Mouse (Mus musculus) megakaryocyte progenitor cell, adult 5-6 weeks (primary cell): ENCODE measurements around the gene Obscn. TPM values are rescaled to one million over a fixed set of nuclear protein-coding genes. Genes with fewer than 3 reads are reported as not detected.

Source experiments
- ATAC-seq: replicated peaks from 2 replicates; pipeline ENCODE4 v1.8.0; 2016; ENCODE audit warnings: mild to moderate bottlenecking, moderate TSS enrichment, inconsistent platforms; ENCODE audit not compliant: poor library complexity
- total RNA-seq, 2 experiments: library from RNA; stranded (forward) in 1 of 2; stranded (reverse) in 1 of 2; fragments of 157-497, 149-512 nt in 1 of 2; fragments of 200-1000 nt in 1 of 2; gene quantifications; 2 replicates each; pipeline versions ENCODE4 v1.2.3 to v1.2.4; 2015 to 2017

The Obscn gene
- total RNA-seq, 2 experiments from 2014 or later: 0.07 TPM; not detected in 1

DNA sequence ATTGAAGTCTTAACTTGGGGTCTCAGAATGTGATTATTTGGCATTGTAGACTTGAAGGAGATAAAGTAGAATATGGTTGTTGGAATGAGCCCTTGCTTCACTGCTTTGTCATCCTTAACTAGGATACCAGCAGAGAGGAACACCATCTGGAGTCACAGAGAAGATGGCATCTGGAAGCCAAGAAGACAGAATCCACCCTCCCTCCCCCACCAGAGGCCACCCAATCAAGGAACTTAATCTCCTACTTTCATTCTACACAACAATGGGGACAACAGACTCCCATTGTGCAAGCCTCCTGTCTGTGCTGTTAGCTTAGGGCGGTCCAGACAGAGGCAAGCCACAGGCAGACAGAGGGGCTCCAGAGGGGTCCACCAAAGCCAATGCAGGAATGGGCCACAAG lies 67.8 kb downstream of the Obscn start:
- ATAC-seq: no peak

DNA sequence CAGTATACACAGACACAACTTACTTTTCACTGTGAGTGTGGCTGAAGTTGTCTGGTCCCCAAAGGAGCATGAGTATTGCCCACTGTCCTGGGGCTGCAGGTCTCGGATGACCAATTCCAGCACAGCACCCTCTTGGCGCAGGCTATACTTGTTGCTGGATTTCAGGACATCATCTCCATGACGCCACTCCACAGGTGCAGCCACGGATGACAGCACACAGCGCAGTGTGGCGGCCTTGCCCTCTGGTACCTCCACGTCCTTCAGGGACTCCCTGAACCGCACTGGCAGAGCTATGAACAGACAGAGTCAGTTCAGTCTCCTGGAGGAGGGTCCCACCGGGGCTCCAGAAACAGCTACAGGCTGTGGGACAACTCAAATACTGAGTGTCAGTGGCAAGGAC lies 68.3 kb downstream of the Obscn start:
- ATAC-seq: no peak

DNA sequence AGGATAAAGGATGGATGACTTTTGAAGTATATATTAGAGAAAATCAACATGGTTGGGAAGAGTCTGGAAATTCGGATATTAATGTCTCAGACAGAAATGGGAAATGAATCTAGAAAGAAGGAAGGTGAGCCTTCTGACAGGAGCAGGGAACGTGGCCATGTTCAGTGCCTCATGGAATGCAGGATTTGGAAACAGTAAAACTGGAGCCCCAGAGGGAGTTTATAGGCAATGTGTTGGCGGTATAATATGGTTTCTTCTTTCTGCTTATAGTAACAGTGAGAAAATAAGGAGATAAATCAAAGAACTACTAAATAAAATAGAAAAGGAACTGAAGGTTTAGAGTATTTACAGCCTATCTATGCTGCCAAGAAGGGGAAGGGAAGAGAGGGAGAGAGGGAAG lies 78.2 kb downstream of the Obscn start:
- ATAC-seq: no peak

DNA sequence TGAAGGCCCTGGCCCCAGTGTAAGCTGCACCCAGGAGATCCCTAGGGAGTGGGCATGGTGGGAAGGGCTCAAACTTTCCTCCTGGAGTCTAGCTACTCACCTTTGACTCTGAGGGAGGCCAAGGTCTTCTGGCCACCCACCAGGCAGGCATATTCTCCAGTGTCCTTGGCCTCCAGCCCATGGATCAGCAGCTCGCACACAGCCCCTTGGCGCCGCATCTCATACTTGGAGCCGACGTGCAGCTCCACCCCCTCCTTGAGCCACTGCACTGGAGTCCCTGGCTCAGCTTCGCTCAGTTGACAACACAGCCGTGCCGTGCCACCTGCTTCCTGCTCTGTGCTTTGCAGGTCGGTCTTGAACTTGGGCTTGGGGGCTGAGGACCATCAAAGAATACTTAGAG lies 85.2 kb downstream of the Obscn start:
- no peak for ATAC-seq

DNA sequence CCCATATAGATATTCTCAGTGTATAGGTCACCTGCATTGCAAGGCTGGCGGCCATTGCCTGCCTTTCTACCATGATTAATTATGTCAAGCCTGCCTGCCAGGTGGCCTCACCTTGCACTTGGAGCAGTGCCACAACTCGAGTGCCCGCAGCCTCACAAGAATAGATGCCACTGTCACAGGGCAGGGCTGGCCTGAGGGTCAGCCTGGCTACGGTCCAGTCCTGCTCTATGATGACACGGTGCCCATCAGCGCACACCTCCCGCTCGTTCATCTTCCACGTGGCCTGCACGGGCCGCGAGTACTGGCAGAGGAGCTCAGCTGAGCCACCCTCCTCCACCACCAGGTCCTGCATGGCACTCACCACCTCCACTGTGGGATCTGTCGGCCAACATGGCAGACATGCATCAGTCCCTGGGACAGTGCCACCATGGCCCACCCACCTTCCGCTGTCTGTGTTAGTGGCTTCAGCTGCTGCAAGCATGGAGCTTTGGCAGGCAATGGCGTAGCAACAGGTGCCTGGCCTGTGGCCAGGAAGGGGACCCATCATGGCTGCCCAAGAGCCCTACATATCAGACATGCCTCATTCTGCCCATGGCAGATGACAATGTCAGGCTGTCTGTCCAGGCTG lies 91.4 kb downstream of the Obscn start:
- no peak for ATAC-seq

DNA sequence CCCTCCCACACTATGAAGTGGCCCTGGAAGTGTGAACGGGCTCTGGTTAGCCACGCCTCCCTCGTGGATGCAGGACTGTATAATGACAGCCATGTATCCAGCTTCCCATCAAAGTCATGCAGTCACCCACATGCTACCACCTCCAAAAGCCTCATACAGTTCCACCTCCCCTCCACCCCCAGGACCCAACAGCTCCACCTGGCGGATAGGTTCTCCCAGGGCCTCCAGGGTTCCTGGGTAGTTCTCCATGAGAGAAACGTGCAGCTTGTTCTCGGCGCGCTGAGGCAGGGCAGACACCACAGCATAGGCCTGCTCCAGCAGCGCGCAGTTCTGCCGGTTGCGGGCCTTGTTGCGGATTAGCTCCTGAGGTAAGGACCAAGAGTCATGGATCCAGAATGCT lies 107.2 kb downstream of the Obscn start:
- 0 out of 2 replicates have a peak, but pooled peaks have one; percentile 20 for ATAC-seq

DNA sequence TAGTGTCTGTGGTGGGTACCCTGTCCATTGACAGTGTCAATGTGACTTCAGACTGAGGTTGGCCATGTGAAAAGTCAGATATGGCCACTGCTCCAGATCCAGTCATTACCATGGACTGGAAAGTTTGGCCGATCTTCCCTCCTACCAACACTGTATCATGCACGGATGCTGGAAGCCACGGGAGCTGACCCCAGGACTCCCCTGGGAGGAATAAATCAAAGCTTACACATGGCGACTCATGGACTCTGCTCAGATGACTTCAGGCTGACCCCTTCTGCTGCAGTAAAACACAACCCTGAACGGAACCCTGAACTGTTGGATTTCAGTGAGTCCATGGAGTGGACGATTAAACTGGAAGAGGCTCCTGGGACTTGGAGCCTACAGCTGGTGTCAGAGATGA lies 109.8 kb downstream of the Obscn start:
- ATAC-seq: no peak

DNA sequence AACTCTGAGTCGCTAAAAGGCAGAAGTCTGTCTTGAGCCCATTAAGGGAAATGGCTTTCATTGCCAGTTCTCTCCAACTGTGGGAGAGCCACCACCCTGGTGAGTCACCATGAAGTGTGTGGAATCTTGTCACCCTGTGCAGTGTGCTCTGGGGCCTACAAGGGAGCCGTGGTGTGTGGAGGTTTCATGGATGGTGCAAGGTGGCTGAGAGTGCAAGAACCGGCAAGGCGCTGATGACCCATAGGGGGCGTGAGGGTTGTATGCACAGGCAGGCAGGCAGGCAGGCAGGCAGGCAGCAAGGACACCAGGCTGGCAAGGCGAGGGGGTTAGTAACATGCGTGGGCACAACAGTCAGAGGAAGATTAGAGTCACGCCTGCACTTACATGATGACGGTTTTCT lies 121.2 kb downstream of the Obscn start:
- peak; percentile 80 for ATAC-seq

DNA sequence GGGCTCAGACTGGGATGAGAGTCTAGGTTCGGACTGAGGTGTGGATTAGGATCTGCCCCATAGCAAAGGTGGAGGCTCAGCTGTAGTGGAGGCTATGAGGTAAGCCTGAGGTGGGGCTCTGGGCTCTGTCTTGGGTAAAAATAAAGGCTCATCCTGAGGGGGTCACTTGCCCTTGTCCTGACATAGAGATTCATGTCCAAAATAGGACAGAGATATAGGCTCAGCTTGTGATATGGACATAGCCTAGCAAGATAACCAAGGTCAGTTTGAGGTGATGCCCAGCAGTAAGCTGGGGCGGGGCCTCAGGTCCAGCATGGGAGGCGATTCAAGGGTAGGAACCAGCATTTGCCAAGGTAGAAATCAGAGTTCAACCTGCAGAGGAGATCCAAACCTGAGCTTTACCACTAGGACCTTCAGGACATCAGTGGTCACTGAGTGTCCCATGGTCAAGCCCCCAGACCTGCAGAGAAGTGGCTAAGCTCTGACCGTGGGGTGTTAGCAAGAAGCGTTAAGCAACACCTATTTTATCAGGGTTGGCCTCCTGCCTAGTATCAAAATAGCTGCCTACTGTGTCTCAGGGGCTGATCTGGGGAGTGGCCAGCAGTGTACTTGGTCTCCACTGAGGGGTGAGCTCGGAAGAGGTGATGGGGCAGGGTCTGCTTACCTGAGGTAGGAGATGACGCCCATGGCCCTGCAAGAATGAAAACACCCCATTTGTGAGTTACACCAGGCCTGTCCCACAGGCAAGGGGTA lies 133.7 kb downstream of the Obscn start:
- no peak for ATAC-seq

DNA sequence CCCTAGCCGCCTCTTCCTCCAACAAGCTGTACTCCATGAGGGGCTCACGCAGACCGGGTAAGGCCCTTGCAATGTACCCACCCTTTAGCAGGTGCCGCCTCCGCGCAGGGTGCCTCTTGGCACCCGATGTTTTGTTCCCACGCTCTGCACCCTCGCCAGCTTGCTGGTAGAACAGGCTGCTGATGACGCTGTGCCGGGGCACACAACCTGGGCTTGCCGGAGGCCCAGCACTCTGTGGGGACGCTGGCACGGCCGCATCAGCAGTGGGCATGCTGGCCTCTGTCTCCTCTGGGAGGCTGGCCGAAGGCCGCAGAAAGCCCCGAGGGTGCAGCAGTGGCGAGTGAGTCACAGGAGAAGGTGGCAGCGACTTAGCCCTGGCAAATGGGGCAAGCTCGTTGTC lies 135.6 kb downstream of the Obscn start:
- ATAC-seq: no peak

DNA sequence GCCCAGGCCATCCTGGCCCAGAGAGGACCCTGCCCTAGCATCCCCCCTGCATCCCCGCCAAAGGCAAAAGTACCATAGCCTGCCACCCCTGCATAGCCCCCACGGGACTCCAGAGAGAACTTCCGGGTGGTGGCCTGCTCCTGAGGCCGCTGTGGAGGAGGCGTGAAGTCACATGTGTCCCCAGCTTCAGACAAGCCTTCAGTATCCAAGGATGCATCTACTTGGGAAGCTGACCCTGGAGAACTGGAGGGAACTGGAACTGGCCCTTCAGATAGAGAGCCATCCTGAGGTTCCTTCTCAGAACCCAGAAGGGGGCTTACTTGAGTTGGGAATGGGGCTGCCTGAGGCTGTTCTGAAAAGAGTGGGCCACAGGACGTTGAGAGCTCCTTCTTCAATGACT lies 136.4 kb downstream of the Obscn start:
- no peak for ATAC-seq

DNA sequence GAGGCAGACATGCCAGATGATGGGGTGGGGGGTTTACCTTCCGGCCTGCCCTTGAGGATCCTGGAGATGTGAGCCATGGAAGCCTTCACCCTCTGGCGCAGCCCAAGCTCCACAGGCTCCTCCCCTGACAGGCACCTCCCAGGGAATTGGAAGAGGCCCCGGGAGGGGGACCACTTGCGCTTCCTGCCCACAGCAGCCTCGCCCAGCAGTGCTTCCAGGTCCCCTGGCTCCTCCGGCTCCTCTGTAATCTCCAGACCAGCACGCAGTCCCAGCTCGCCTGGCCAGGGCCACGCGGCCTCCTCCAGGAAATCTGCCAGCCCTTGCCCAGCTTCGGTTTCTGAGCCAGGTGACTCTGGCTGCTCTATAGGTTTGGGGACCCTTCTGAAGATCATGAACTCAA lies 137.0 kb downstream of the Obscn start:
- no peak for ATAC-seq

DNA sequence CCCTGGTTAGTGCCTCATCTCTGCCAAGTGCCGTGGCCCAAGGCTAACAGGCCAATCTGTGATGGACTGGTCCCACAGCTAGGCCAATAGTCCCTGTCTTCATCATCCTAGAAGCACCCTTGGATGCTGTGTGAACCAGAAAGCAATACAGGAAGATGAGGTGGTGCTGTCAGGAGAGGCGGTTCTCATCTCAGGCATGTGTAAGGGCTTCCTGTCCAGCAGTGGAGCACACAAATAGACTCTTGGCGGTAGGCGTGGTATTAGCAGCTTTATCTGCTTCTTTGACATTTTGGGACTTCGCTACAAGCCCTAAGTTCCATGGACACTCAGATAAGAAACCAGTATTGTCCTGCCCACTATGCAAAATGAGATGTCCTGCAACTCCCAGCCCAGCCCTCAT lies 138.7 kb downstream of the Obscn start:
- no peak for ATAC-seq

DNA sequence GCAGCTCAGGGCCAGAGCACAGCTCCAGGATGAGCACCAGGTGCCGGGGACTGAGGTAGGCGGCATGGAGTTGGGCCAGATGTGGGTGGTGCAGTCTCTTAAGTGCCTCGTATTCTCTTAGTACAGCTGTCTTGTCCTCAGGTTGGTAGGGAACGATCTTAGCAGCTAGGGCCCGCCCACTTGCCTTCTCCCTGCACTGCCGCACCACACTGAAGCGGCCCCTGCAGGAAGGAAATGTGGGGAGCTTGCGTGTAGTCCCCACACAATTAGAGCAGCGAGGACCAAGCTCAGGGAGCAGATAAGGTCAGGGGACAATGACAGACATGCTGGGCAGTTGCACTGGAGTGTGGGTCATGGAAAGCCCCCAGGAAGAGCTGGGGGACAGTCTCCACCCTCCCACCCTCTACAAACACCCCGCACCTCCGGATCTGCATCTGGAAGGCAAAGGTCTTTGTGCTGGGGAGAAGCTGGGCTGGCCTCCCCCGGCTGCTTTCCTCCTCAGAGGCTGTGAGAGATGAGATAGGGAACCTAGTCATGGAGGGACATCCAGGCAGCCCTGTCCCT lies 140.3 kb downstream of the Obscn start:
- ATAC-seq: peak; percentile 66

DNA sequence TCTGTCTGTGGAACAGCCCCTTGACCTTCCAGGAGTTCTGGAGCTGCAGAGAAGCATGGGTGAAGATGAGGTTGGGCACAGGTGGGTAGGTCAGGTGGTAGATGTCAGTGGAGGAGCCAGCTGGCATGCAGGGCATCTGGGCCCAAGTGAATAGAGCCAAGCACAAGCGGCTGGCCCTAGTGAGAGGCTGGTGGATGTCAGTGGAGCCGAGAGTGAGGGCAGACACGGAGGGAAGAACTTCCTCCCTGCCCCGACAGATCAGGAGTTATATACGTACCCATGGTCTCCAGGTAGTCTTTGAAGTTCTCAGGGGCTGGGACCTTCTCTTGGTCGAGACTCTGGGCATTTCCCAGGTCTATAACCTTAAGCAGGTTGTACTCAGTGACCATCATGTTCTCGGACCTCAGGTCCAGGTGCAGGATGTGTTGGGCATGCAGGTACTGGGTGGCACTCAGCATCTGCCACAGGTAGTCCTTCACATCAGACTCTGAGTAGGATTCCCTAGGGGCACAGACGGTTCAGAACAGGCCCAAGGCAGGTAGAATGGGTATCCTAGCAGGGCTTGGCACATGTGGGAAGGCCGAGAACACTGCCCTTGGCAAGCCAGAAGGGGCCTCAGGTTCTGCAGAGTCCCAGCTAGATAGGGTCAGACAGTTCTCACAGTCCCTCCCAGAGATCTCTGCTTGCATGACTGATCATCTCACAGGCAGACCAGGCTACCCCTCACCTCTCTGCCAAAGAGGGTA lies 141.0 kb downstream of the Obscn start:
- ATAC-seq: no peak

DNA sequence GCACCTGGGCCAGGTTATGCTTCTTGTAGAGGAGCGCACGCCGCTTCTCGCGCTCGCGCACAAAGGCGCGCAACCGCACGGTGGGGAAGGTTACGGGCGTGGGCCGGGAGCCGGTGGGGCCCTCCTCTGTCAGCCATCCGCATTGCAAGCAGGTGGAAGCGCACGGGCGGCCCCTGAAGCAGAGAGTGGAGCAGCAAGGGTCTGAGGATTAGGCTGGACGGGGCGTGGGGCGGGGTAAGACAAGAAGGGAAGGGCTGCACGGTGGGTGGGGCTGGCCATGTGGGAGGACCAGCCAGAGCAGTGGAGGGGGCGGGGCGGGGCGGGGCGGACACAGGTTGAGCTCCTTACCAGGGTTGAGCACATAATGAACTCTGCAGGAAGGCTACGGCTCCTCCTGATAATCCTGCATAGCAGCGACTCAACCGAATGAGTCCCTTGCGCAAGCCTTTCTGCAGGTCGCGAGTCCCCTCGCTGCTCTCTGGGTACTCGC lies 141.8 kb downstream of the Obscn start:
- peak; percentile 63 for ATAC-seq

DNA sequence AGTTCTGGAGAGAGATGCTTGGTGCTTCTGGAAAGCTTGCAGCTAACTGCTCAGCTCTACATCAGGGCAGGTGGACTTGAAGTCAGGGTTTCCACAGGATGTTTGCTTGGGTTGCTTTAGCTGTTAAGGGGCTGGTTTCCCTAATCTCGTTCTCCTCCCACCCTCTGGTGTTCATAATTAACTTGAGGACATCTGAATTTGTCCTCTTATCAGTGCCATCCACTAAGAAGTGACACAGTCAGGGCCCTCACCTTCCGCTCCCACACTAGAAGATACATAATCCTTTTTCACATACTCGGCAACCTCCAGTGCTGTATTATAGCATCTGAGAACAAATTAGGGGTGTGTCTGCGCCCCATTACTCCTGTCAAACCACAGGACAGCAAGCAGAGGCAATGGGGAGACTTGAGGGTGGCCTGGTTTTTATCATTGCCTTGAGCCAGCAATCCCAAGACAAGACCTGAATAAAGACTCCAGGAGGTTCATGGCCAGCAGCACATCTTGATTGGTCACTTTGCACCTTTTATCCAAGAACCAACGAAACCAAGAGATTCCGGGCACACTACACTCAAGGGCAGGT lies 143.0 kb downstream of the Obscn start:
- no peak for ATAC-seq

DNA sequence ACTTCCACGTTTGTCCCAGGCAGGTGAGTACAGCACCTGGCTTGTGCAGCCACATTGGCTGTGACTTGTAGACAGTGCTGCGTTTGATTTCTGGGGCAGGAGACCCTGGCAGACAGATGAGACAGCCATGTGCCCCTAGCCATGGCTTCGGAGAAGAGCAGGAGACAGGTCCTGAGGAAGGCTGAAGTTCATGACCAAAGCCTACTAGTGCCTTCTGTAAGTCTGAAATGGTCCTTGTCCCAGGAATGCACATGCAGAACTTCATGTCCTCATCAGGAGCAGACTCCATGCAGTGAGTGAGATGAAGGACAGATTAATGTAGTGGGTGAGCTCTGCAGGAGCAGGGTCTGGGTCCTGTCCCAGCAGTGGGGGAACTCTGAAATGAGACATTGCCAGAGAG lies 144.3 kb downstream of the Obscn start:
- no peak for ATAC-seq

DNA sequence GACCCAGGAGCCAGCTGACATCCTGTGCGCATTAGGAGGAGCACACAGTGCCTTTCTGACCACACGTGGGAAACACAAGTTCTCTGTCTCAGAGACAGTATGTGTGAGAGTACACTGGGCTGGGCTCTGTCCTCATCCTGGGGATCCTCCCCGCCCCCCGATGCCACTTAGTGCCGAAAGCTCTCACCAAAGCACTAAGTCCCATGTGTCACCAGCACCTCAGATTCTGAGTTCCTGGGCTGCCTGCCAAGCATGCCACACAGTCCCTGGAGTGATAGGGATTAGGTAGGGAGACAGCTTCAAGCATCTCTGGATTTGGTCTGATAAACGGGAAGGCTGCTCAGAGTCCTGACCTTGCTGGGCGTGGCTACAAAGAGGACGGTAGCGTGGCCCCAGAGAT lies 145.4 kb downstream of the Obscn start:
- ATAC-seq: no peak

DNA sequence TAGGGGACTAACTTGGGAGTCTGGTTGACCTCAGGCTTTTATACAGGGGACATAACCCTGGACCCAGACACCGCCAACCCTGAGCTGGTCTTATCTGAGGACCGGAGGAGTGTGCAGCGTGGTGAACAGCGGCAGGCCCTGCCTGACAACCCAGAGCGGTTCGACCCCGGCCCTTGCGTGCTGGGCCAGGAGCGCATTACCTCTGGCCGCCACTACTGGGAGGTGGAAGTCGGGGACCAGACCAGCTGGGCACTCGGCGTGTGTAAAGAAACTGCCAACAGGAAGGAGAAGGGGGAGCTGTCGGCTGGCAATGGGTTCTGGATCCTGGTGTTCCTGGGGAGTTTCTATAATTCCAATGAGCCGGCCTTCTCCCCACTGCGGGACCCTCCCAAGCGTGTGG lies 146.1 kb downstream of the Obscn start:
- ATAC-seq: no peak

DNA sequence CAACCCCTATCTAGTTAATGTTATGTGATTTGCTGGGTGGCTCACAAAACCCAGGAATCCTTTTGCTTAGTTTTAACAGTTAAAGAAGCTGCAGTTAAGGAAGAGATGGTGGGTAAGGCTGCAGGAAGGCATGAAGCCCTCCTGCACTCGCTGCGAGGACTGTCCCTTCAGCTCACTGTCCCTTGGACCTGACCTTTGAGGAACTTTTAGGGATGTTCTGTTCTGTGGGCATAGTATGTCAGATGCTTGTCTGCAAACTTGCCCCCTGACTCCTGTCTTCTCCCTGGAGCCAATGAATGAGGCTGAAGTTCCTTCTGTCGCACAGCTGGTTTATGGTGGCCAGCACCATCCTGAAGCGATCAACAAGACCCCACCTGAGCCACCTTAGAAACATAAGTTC lies 147.0 kb downstream of the Obscn start:
- no peak for ATAC-seq
